Mouse (Mus musculus) layer of hippocampus, adult 8-10 months (tissue): ENCODE measurements at regions not wholly inside any gene's neighbourhood (a gene's known extent, or its start where the extent isn't known, plus 50 kb on each side); places are given as distances from the start of the nearest gene placed in this dataset.

Experiments
- DNase-seq, 2 experiments: peaks; one replicate each; pipeline ENCODE4 v3.0.0; 2022; ENCODE audit warnings: low spot score in 2 of 2

- no peak for DNase-seq
These were observed 72.3 kb upstream of the Map1b start for GRCm38 (mm10) chr13:99588646-99589045.

- DNase-seq: no peak
These were observed 67.5 kb upstream of the Map1b start for GRCm38 (mm10) chr13:99583841-99584240.

- DNase-seq: no peak
These were observed 64.0 kb upstream of the Map1b start for GRCm38 (mm10) chr13:99580296-99580695.

GRCm38 (mm10) chr13:99579596-99580175 is 63.3 kb upstream of the Map1b start:
- DNase-seq: peak; percentile 26 to 52

- DNase-seq: no peak
These were observed 61.3 kb upstream of the Map1b start for GRCm38 (mm10) chr13:99577686-99578085.

- DNase-seq: no peak
These were observed 56.7 kb upstream of the Map1b start for GRCm38 (mm10) chr13:99573021-99573420.

- DNase-seq: no peak
These were observed 56.0 kb upstream of the Map1b start for GRCm38 (mm10) chr13:99572381-99572780.
